Mouse (Mus musculus): ENCODE data around the gene Lrrc55. TPM values are rescaled to one million over a fixed set of nuclear protein-coding genes. Genes with fewer than 3 reads are reported as not detected.
"Not testable (repeated sequence)": the region's sequence is repeated elsewhere in the genome, so short reads cannot be mapped to it uniquely, and the experiment has no call there.

Gene Lrrc55
- 0.33 and 0.49 TPM in 2 replicates for polyA plus RNA-seq (2015; fragmentation: Nextera tagmentation; extraction: Ambion mirVana)

- Histone ChIP-seq H3K27ac (ENCODE audit: low read length) (no peak within 1 kb of the TSS), H3K9ac (ENCODE audit: low read length) (no peak within 1 kb of the TSS), H3K4me3 (ENCODE audit: low read length) (peak within 1 kb of the TSS; percentile 11; the same call in 1 of the 2 replicates), H3K4me2 (ENCODE audit: low read depth, low read length) (peak within 1 kb of the TSS; percentile 42), H3K9me3 (replicated peaks; ENCODE audit: control insufficient read depth, low read length) (no peaks in the 10 kb centered on the region), H3K4me1 (ENCODE audit: control insufficient read depth, insufficient read depth, low read length) (no peaks in the 10 kb centered on the region), H3K36me3 (ENCODE audit: control insufficient read depth, insufficient read depth) (no peaks in the 10 kb centered on the region), H3K27me3 (ENCODE audit: control insufficient read depth, insufficient read depth, low read length) (no peaks in the 10 kb centered on the region)
- WGBS = 80% methylated on average over 1 of the region's 1 CpGs
- ATAC-seq (replicated peaks; ENCODE audit: extremely low read depth, insufficient read depth, low FRiP score) = no peak
These were observed at the start of gene Lrrc55 for GRCm38 (mm10) chr2:85196901-85197300. Gene Lrrc55, minus strand, starts transcription at chr2:85197197.

- H3K36me3 ChIP-seq (ENCODE audit: control insufficient read depth, insufficient read depth) = no peaks in the 10 kb centered on the region
- H3K9me3 ChIP-seq (replicated peaks; ENCODE audit: control insufficient read depth, low read length) = no peaks in the 10 kb centered on the region
- no peak overlapping the region for H3K27ac ChIP-seq (ENCODE audit: low read length)
- H3K4me1 ChIP-seq (ENCODE audit: control insufficient read depth, insufficient read depth, low read length) = no peaks in the 10 kb centered on the region
- WGBS = 5% methylated on average over 4 of the region's 4 CpGs
- H3K9ac ChIP-seq (ENCODE audit: low read length) = no peak overlapping the region
- H3K4me3 ChIP-seq (ENCODE audit: low read length) = no peak overlapping the region
- no peaks in the 10 kb centered on the region for H3K27me3 ChIP-seq (ENCODE audit: control insufficient read depth, insufficient read depth, low read length)
- H3K4me2 ChIP-seq (ENCODE audit: low read depth, low read length) = no peak overlapping the region
- peak; percentile 63; the same call in 1 of the 2 replicates for ATAC-seq (replicated peaks; ENCODE audit: extremely low read depth, insufficient read depth, low FRiP score)
These were observed 49.6 kb upstream of the Lrrc55 start for GRCm38 (mm10) chr2:85246506-85247082.

GRCm38 (mm10) chr2:85245737-85246136 lies 48.7 kb upstream of the Lrrc55 start:
- 68% methylated on average over 5 of the region's 5 CpGs for whole genome bisulfite sequencing
- Histone ChIP-seq H3K4me2 (ENCODE audit: low read depth, low read length) (no peak overlapping the region), H3K4me1 (ENCODE audit: control insufficient read depth, insufficient read depth, low read length) (no peaks in the 10 kb centered on the region)

GRCm38 (mm10) chr2:85238068-85238667 lies 41.2 kb upstream of the Lrrc55 start:
- H3K9me3 ChIP-seq (replicated peaks; ENCODE audit: control insufficient read depth, low read length) = no peaks in the 10 kb centered on the region
- H3K4me3 ChIP-seq (ENCODE audit: low read length) = no peak overlapping the region
- peaks cover 8% of the 10 kb centered on the region; the same call in 1 of the 2 replicates for H3K4me1 ChIP-seq (ENCODE audit: control insufficient read depth, insufficient read depth, low read length)
- H3K36me3 ChIP-seq (ENCODE audit: control insufficient read depth, insufficient read depth) = no peaks in the 10 kb centered on the region
- peak overlapping the region; percentile 64 for H3K27ac ChIP-seq (ENCODE audit: low read length)
- H3K9ac ChIP-seq (ENCODE audit: low read length) = no peak overlapping the region
- peak; percentile 79 for ATAC-seq (replicated peaks; ENCODE audit: extremely low read depth, insufficient read depth, low FRiP score)
- WGBS = 21% methylated on average over 4 of the region's 4 CpGs
- H3K4me2 ChIP-seq (ENCODE audit: low read depth, low read length) = no peak overlapping the region
- H3K27me3 ChIP-seq (ENCODE audit: control insufficient read depth, insufficient read depth, low read length) = no peaks in the 10 kb centered on the region

More at GRCm38 (mm10) chr2:85245737-85246136, 48.7 kb upstream of the Lrrc55 start:
- Histone ChIP-seq H3K36me3 (ENCODE audit: control insufficient read depth, insufficient read depth) (no peaks in the 10 kb centered on the region), H3K9me3 (replicated peaks; ENCODE audit: control insufficient read depth, low read length) (no peaks in the 10 kb centered on the region), H3K9ac (ENCODE audit: low read length) (no peak overlapping the region), H3K4me3 (ENCODE audit: low read length) (no peak overlapping the region), H3K27me3 (ENCODE audit: control insufficient read depth, insufficient read depth, low read length) (no peaks in the 10 kb centered on the region), H3K27ac (ENCODE audit: low read length) (no peak overlapping the region)
- no peak for ATAC-seq (replicated peaks; ENCODE audit: extremely low read depth, insufficient read depth, low FRiP score)

DNA sequence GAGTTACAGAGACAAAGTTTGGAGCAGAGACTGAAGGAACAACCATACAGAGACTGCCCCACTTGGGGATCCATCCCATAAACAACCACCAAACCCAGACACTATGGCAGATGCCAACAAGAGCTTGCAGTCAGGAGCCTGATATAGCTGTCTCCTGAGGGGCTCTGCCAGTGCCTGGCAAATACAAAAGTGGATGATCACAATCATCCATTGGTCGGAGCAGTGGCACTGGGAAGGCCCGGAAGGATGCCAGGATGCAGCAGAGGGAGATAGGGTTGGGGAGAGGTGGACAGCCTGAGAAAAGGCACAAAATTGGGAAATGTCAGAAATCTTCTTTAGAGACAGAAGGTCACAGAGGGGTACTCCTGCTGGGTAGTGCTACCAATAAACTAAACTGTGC lies 40.2 kb upstream of the Lrrc55 start:
- H3K27me3 ChIP-seq (ENCODE audit: control insufficient read depth, insufficient read depth, low read length); H3K27ac ChIP-seq (ENCODE audit: low read length); H3K4me3 ChIP-seq (ENCODE audit: low read length); H3K9ac ChIP-seq (ENCODE audit: low read length); H3K4me2 ChIP-seq (ENCODE audit: low read depth, low read length); ATAC-seq (replicated peaks; ENCODE audit: extremely low read depth, insufficient read depth, low FRiP score); H3K9me3 ChIP-seq (replicated peaks; ENCODE audit: control insufficient read depth, low read length); H3K4me1 ChIP-seq (ENCODE audit: control insufficient read depth, insufficient read depth, low read length); H3K36me3 ChIP-seq (ENCODE audit: control insufficient read depth, insufficient read depth): not testable (repeated sequence)
- 85% methylated on average over 2 of the region's 2 CpGs for WGBS

DNA sequence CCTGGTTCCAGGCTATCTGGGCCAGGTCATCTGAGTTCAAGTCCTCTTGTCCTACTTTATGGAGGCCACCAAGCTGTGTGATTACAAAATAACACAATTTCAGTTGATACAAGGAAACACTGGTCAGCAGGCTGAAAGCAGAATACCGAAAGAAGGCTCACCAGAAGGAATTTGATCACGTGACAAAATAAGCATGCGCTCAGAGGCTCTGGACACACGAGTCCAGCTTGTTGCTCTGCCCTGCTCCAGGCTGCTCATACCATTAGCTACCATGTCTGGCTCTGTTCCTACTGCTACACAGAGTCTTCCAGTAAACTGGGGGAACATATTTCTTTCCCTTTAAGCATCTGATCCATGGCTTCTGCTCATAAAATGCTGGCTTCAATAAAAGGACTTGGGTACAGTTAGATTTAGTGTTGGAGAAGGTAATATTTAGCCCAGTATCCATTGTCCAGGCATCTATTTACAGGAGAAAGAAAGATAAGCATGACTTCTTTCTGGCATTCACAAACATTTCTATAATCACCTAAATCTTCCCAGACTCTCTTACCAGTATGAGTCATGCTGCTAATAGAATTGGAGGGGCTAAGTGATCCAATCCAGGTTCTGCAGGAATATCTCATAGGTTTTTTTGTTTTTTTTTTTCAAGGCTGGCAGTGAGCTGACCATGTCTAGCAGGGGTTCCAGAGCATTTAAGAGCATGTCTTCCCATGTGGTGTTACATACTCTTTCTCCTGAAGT lies 33.9 kb upstream of the Lrrc55 start:
- Histone ChIP-seq H3K4me2 (ENCODE audit: low read depth, low read length) (no peak overlapping the region), H3K9ac (ENCODE audit: low read length) (no peak overlapping the region), H3K4me3 (ENCODE audit: low read length) (no peak overlapping the region), H3K4me1 (ENCODE audit: control insufficient read depth, insufficient read depth, low read length) (no peaks in the 10 kb centered on the region), H3K27me3 (ENCODE audit: control insufficient read depth, insufficient read depth, low read length) (no peaks in the 10 kb centered on the region), H3K9me3 (replicated peaks; ENCODE audit: control insufficient read depth, low read length) (no peaks in the 10 kb centered on the region), H3K36me3 (ENCODE audit: control insufficient read depth, insufficient read depth) (no peaks in the 10 kb centered on the region), H3K27ac (ENCODE audit: low read length) (no peak overlapping the region)
- ATAC-seq (replicated peaks; ENCODE audit: extremely low read depth, insufficient read depth, low FRiP score) = no peak
- 57% methylated on average over 4 of the region's 4 CpGs for WGBS

DNA sequence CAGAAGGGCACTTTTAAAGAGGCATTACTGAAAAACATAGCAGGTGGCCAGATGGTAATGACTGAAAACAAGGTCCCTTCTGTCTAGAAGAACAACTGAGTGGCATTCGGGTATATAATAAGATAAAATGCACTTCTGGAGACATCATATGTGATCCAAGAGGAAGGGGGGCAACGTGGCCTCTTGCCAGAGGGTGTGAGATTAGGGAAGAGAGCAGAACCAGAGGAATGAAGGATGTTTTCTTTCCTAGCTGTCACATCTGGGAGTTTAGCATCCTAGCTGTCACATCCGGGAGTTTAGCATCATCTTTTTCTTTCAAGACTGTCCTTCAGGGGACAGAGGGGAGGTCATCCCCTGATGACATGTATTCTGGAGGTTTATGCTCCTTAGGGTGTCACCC lies 32.6 kb upstream of the Lrrc55 start:
- WGBS = 46% methylated on average over 3 of the region's 3 CpGs
- no peaks in the 10 kb centered on the region for H3K27me3 ChIP-seq (ENCODE audit: control insufficient read depth, insufficient read depth, low read length)
- H3K27ac ChIP-seq (ENCODE audit: low read length) = no peak overlapping the region
- H3K4me3 ChIP-seq (ENCODE audit: low read length) = no peak overlapping the region
- H3K4me1 ChIP-seq (ENCODE audit: control insufficient read depth, insufficient read depth, low read length) = no peaks in the 10 kb centered on the region
- H3K4me2 ChIP-seq (ENCODE audit: low read depth, low read length) = no peak overlapping the region
- no peak for ATAC-seq (replicated peaks; ENCODE audit: extremely low read depth, insufficient read depth, low FRiP score)
- H3K9ac ChIP-seq (ENCODE audit: low read length) = no peak overlapping the region
- H3K9me3 ChIP-seq (replicated peaks; ENCODE audit: control insufficient read depth, low read length) = no peaks in the 10 kb centered on the region
- no peaks in the 10 kb centered on the region for H3K36me3 ChIP-seq (ENCODE audit: control insufficient read depth, insufficient read depth)

DNA sequence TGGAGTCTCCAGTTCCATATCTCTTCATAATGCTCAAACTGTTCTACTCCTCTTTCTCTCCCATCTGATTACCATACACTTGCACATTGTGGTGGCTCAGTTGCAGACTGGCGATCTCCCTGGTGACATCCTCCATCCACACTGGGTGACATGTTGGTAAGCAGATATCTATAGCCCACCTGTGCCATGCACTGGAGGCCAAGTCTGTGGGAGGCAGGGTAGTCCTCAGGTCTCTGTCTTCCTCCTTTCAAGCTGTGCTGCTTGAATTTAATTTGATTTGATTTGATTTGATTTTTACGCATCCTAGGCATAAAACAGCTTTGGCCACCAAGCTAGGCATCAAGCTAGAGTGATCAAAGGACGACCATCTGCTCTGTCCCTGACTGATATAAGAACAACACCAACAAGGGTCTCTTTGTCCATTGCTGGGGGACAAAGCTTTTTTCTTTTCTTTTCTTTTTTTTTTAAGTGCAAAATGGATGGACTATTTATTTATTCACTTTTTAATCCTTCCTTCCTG lies 30.9 kb upstream of the Lrrc55 start:
- H3K27me3 ChIP-seq (ENCODE audit: control insufficient read depth, insufficient read depth, low read length) = no peaks in the 10 kb centered on the region
- H3K27ac ChIP-seq (ENCODE audit: low read length) = no peak overlapping the region
- no peaks in the 10 kb centered on the region for H3K36me3 ChIP-seq (ENCODE audit: control insufficient read depth, insufficient read depth)
- ATAC-seq (replicated peaks; ENCODE audit: extremely low read depth, insufficient read depth, low FRiP score) = no peak
- H3K4me1 ChIP-seq (ENCODE audit: control insufficient read depth, insufficient read depth, low read length) = no peaks in the 10 kb centered on the region
- H3K9me3 ChIP-seq (replicated peaks; ENCODE audit: control insufficient read depth, low read length) = no peaks in the 10 kb centered on the region
- no peak overlapping the region for H3K4me3 ChIP-seq (ENCODE audit: low read length)
- no peak overlapping the region for H3K4me2 ChIP-seq (ENCODE audit: low read depth, low read length)
- WGBS = 85% methylated on average over 3 of the region's 3 CpGs
- H3K9ac ChIP-seq (ENCODE audit: low read length) = no peak overlapping the region

Measured in heart, embryonic 16.5 days (tissue).